Mouse (Mus musculus) neural tube, embryonic 11.5 days (tissue): ENCODE data around the gene Gramd1a. TPM values are rescaled to one million over a fixed set of nuclear protein-coding genes. Genes with fewer than 3 reads are reported as not detected.

Experiments
- ATAC-seq: fragments of 200-750 bp; cut with Nextera tagmentation; 2 replicates; pipeline ENCODE4 v1.8.0; 2017; ENCODE audit warnings: moderate number of reproducible peaks, mild to moderate bottlenecking, moderate TSS enrichment, moderate library complexity; ENCODE audit not compliant: insufficient read depth, low FRiP score, low TSS enrichment
- DNase-seq: peaks from one replicate; pipeline ENCODE4 v3.0.0-alpha.2; 2015; ENCODE audit warnings: low spot score
- H3K27ac ChIP-seq: fragments of 300-500 bp; sonication (generic); 2 replicates; pipeline ENCODE4 v1.5.1; 2014; ENCODE audit warnings: low read depth, mild to moderate bottlenecking, low read length
- H3K27me3 ChIP-seq: fragments of 300-500 bp; sonication (generic); 2 replicates; pipeline ENCODE4 v1.6.1; 2014; ENCODE audit warnings: mild to moderate bottlenecking, low read length, mixed read lengths; ENCODE audit not compliant: control insufficient read depth, insufficient read depth
- H3K36me3 ChIP-seq: fragments of 300-500 bp; sonication (generic); 2 replicates; pipeline ENCODE4 v1.6.1; 2014; ENCODE audit warnings: mild to moderate bottlenecking, low read length, moderate library complexity, mixed read lengths; ENCODE audit not compliant: control insufficient read depth, insufficient read depth
- H3K4me1 ChIP-seq: fragments of 300-500 bp; sonication (generic); 2 replicates; pipeline ENCODE4 v1.6.1; 2014; ENCODE audit warnings: low read length, mixed read lengths; ENCODE audit not compliant: control insufficient read depth, insufficient read depth
- H3K4me2 ChIP-seq: fragments of 300-500 bp; sonication (generic); 2 replicates; pipeline ENCODE4 v1.6.1; 2014; ENCODE audit warnings: low read depth, mild to moderate bottlenecking, moderate library complexity
- H3K4me3 ChIP-seq: fragments of 300-500 bp; sonication (generic); 2 replicates; pipeline ENCODE4 v1.5.1; 2014; ENCODE audit warnings: low read depth, low read length
- H3K9ac ChIP-seq: fragments of 300-500 bp; sonication (generic); 2 replicates; pipeline ENCODE4 v1.6.1; 2014; ENCODE audit warnings: mild to moderate bottlenecking, low read length
- H3K9me3 ChIP-seq: fragments of 300-500 bp; sonication (generic); 2 replicates; pipeline ENCODE4 v1.6.1; 2016; ENCODE audit warnings: low read length; ENCODE audit not compliant: control insufficient read depth
- WGBS: fragments of 180-500 bp; shearing (Covaris S2); extraction: QIAGEN DNeasy Blood & Tissue Kit; methylation state at CpG from one replicate; pipeline ENCODE4 v1.1.7; 2014; 5-methylcytosine and 5-hydroxymethylcytosine counted together
- polyA plus RNA-seq: library from polyadenylated mRNA; unstranded; fragments of >200 nt; fragmentation: Nextera tagmentation; extraction: Ambion mirVana; gene quantifications from 2 replicates; pipeline ENCODE4 v1.2.1, GENCODE M21; 2014

Gramd1a gene
- polyA plus RNA-seq, 1 experiment from 2014 or later, result 159 TPM

GRCm38 (mm10) chr7:31130197-31130596 is 25.5 kb downstream of the Gramd1a start:
- DNase-seq (no peak), ATAC-seq (no peak)
- H3K9ac ChIP-seq, result no peak overlapping the region
- peaks cover 51% of the 10 kb centered on the region for H3K36me3 ChIP-seq
- H3K9me3 ChIP-seq, result no peaks in the 10 kb centered on the region
- no peak overlapping the region for H3K4me2 ChIP-seq
- WGBS, result 91% methylated on average over 7 of the region's 7 CpGs
- H3K27me3 ChIP-seq, result peaks cover 30% of the 10 kb centered on the region
- H3K27ac ChIP-seq, result no peak overlapping the region
- no peak overlapping the region for H3K4me3 ChIP-seq
- H3K4me1 ChIP-seq, result 0 out of 2 replicates have a peak, but pooled peaks cover 9% of the 10 kb centered on the region

GRCm38 (mm10) chr7:31128157-31128705 is 27.5 kb downstream of the Gramd1a start:
- H3K27ac ChIP-seq, result no peak overlapping the region
- H3K9me3 ChIP-seq, result no peaks in the 10 kb centered on the region
- H3K4me3 ChIP-seq, result no peak overlapping the region
- DNase-seq (no peak), ATAC-seq (no peak)
- peaks cover 33% of the 10 kb centered on the region for H3K36me3 ChIP-seq
- 71% methylated on average over 9 of the region's 9 CpGs for WGBS
- 0 out of 2 replicates have a peak, but pooled peaks cover 9% of the 10 kb centered on the region for H3K4me1 ChIP-seq
- H3K27me3 ChIP-seq, result peaks cover 31% of the 10 kb centered on the region
- H3K4me2 ChIP-seq, result no peak overlapping the region
- H3K9ac ChIP-seq, result no peak overlapping the region

GRCm38 (mm10) chr7:31126851-31127724 is 28.6 kb downstream of the Gramd1a start, which contains the start of gene Scn1b:
Gene Scn1b, minus strand, starts transcription at chr7:31127003.
- under 1% methylated on average over 38 of the region's 60 CpGs for WGBS
- H3K27me3 ChIP-seq, result peaks cover 31% of the 10 kb centered on the region
- no peak within 1 kb of the TSS for H3K27ac ChIP-seq
- H3K9ac ChIP-seq, result peak within 1 kb of the TSS; percentile 35
- H3K36me3 ChIP-seq, result peaks cover 21% of the 10 kb centered on the region
- peak within 1 kb of the TSS; percentile 62 for H3K4me2 ChIP-seq
- peak within 1 kb of the TSS; percentile 49 for H3K4me3 ChIP-seq
- 0 out of 2 replicates have a peak, but pooled peaks cover 9% of the 10 kb centered on the region for H3K4me1 ChIP-seq
- peak; percentile 38 for DNase-seq
- no peak; the same call in 1 of the 2 replicates for ATAC-seq
- no peaks in the 10 kb centered on the region for H3K9me3 ChIP-seq

- Histone ChIP-seq H3K4me2 (peak overlapping the region; percentile 62), H3K27me3 (peaks cover 31% of the 10 kb centered on the region), H3K9me3 (no peaks in the 10 kb centered on the region), H3K27ac (no peak overlapping the region), H3K36me3 (peaks cover 16% of the 10 kb centered on the region), H3K9ac (peak overlapping the region; percentile 35), H3K4me3 (peak overlapping the region; percentile 49), H3K4me1 (0 out of 2 replicates have a peak, but pooled peaks cover 9% of the 10 kb centered on the region)
- DNase-seq, result peak; percentile 23
- WGBS, result 2% methylated on average over 35 of the region's 53 CpGs
- ATAC-seq, result no peak
Observed at GRCm38 (mm10) chr7:31126211-31126751, 29.4 kb downstream of the Gramd1a start.

GRCm38 (mm10) chr7:31125116-31125515 is 30.6 kb downstream of the Gramd1a start:
- Histone ChIP-seq H3K27me3 (peaks cover 31% of the 10 kb centered on the region), H3K4me3 (no peak overlapping the region), H3K27ac (no peak overlapping the region), H3K4me2 (no peak overlapping the region), H3K36me3 (peaks cover 6% of the 10 kb centered on the region), H3K4me1 (0 out of 2 replicates have a peak, but pooled peaks cover 9% of the 10 kb centered on the region), H3K9ac (no peak overlapping the region), H3K9me3 (no peaks in the 10 kb centered on the region)
- no peak for ATAC-seq
- 82% methylated on average over 13 of the region's 13 CpGs for WGBS
- DNase-seq, result no peak

GRCm38 (mm10) chr7:31124381-31124780 is 31.3 kb downstream of the Gramd1a start:
- Histone ChIP-seq H3K27ac (no peak overlapping the region), H3K27me3 (peaks cover 31% of the 10 kb centered on the region), H3K4me3 (no peak overlapping the region), H3K36me3 (no peaks in the 10 kb centered on the region; the same call in 1 of the 2 replicates), H3K9me3 (no peaks in the 10 kb centered on the region), H3K9ac (no peak overlapping the region), H3K4me2 (no peak overlapping the region), H3K4me1 (0 out of 2 replicates have a peak, but pooled peaks cover 9% of the 10 kb centered on the region)
- 89% methylated on average over 5 of the region's 5 CpGs for WGBS
- DNase-seq (no peak), ATAC-seq (no peak)

GRCm38 (mm10) chr7:31123697-31124096 is 32.0 kb downstream of the Gramd1a start:
- Histone ChIP-seq H3K4me2 (no peak overlapping the region), H3K27me3 (peaks cover 31% of the 10 kb centered on the region), H3K4me3 (no peak overlapping the region), H3K4me1 (0 out of 2 replicates have a peak, but pooled peaks cover 9% of the 10 kb centered on the region), H3K9me3 (no peaks in the 10 kb centered on the region), H3K27ac (no peak overlapping the region), H3K9ac (no peak overlapping the region), H3K36me3 (no peaks in the 10 kb centered on the region)
- no peak for DNase-seq
- WGBS, result 83% methylated on average over 3 of the region's 3 CpGs
- ATAC-seq, result no peak

GRCm38 (mm10) chr7:31122641-31123631 is 32.8 kb downstream of the Gramd1a start:
- H3K4me2 ChIP-seq, result no peak overlapping the region
- H3K4me3 ChIP-seq, result no peak overlapping the region
- ATAC-seq (no peak), DNase-seq (no peak)
- peaks cover 27% of the 10 kb centered on the region for H3K27me3 ChIP-seq
- H3K27ac ChIP-seq, result no peak overlapping the region
- 88% methylated on average over 16 of the region's 16 CpGs for WGBS
- H3K36me3 ChIP-seq, result no peaks in the 10 kb centered on the region
- 0 out of 2 replicates have a peak, but pooled peaks cover 9% of the 10 kb centered on the region for H3K4me1 ChIP-seq
- no peak overlapping the region for H3K9ac ChIP-seq
- no peaks in the 10 kb centered on the region for H3K9me3 ChIP-seq
